Mouse (Mus musculus) gastrocnemius, adult 2 months (tissue): ENCODE data around the gene Tefm. TPM values are rescaled to one million over a fixed set of nuclear protein-coding genes. Genes with fewer than 3 reads are reported as not detected.

Source experiments
- DNase-seq: peaks from one replicate; pipeline ENCODE4 v3.0.0; 2022
- H3K27ac ChIP-seq: fragments of 200-600 bp; 2 replicates; pipeline ENCODE4 v1.8.1; 2022; ENCODE audit warnings: mild to moderate bottlenecking
- H3K4me3 ChIP-seq: fragments of 200-600 bp; 2 replicates; pipeline ENCODE4 v1.8.1; 2022; ENCODE audit warnings: mild to moderate bottlenecking, moderate library complexity
- CTCF ChIP-seq: fragments of 200-600 bp; IDR thresholded peaks from 2 replicates; pipeline ENCODE4 v1.8.1; 2022; ENCODE audit warnings: antibody characterized with exemption, mild to moderate bottlenecking, moderate library complexity
- intact Hi-C: fragments of 180-260 bp; cut with DNase I; formaldehyde crosslinking; loops from one replicate; pipeline ENCODE4 v1.15.1; 2025
- total RNA-seq, 2 experiments: library from RNA; stranded (reverse); gene quantifications; 2 replicates each; pipeline ENCODE4 v1.2.3; 2021

Tefm gene
- total RNA-seq, 2 experiments from 2014 or later: 18.6 to 24.1 TPM

- H3K4me3 ChIP-seq: no peak overlapping the region
- intact Hi-C loops: no loop called here
- no peak for TF ChIP-seq CTCF
- H3K27ac ChIP-seq: peak overlapping the region; percentile 10; the same call in 1 of the 2 replicates
- peak; percentile 44 for DNase-seq
These were observed 29.9 kb upstream of the Tefm start for GRCm38 (mm10) chr11:80171884-80172283.

GRCm38 (mm10) chr11:80170351-80170750 is 28.4 kb upstream of the Tefm start:
- Histone ChIP-seq H3K4me3 (no peak overlapping the region), H3K27ac (peak overlapping the region; percentile 48)
- no peak for TF ChIP-seq CTCF
- intact Hi-C loops: no loop called here
- DNase-seq: no peak

GRCm38 (mm10) chr11:80169629-80170028 is 27.7 kb upstream of the Tefm start:
- H3K27ac ChIP-seq: no peak overlapping the region
- DNase-seq: no peak
- no peak for TF ChIP-seq CTCF
- no peak overlapping the region for H3K4me3 ChIP-seq
- intact Hi-C loops: no loop called here

GRCm38 (mm10) chr11:80168611-80169249 is 26.8 kb upstream of the Tefm start:
- intact Hi-C loops: no loop called here
- H3K27ac ChIP-seq: no peak overlapping the region
- TF ChIP-seq CTCF: no peak
- no peak for DNase-seq
- no peak overlapping the region for H3K4me3 ChIP-seq

GRCm38 (mm10) chr11:80168121-80168520 is 26.1 kb upstream of the Tefm start:
- H3K27ac ChIP-seq: no peak overlapping the region
- TF ChIP-seq CTCF: no peak
- no peak for DNase-seq
- H3K4me3 ChIP-seq: no peak overlapping the region
- intact Hi-C loops: no loop called here

GRCm38 (mm10) chr11:80164224-80164623 is 22.2 kb upstream of the Tefm start:
- Histone ChIP-seq H3K4me3 (no peak overlapping the region), H3K27ac (no peak overlapping the region)
- intact Hi-C loops: no loop called here
- TF ChIP-seq CTCF: no peak
- DNase-seq: no peak

GRCm38 (mm10) chr11:80163362-80164116 is 21.6 kb upstream of the Tefm start:
- intact Hi-C loops: no loop called here
- Histone ChIP-seq H3K4me3 (no peak overlapping the region), H3K27ac (no peak overlapping the region)
- TF ChIP-seq CTCF: no peak
- DNase-seq: no peak

- H3K4me3 ChIP-seq: no peak overlapping the region
- no peak overlapping the region for H3K27ac ChIP-seq
- no peak for TF ChIP-seq CTCF
- intact Hi-C loops: no loop called here
- DNase-seq: no peak
These were observed 19.1 kb upstream of the Tefm start for GRCm38 (mm10) chr11:80161041-80161440.

GRCm38 (mm10) chr11:80159018-80159417 is 17.0 kb upstream of the Tefm start:
- no peak for TF ChIP-seq CTCF
- intact Hi-C loops: no loop called here
- no peak overlapping the region for H3K4me3 ChIP-seq
- no peak for DNase-seq
- no peak overlapping the region for H3K27ac ChIP-seq

- intact Hi-C loops: no loop called here
- DNase-seq: no peak
- Histone ChIP-seq H3K27ac (peak overlapping the region; percentile 40), H3K4me3 (peak overlapping the region; percentile 74)
- no peak for TF ChIP-seq CTCF
These were observed 14.9 kb upstream of the Tefm start for GRCm38 (mm10) chr11:80156841-80157240.

GRCm38 (mm10) chr11:80155961-80156360 is 14.0 kb upstream of the Tefm start:
- intact Hi-C loops: no loop called here

GRCm38 (mm10) chr11:80155541-80155940 is 13.6 kb upstream of the Tefm start:
- TF ChIP-seq CTCF: no peak
- Histone ChIP-seq H3K4me3 (peak overlapping the region; percentile 74), H3K27ac (peak overlapping the region; percentile 64)
- intact Hi-C loops: no loop called here
- no peak for DNase-seq

More at GRCm38 (mm10) chr11:80155961-80156360, 14.0 kb upstream of the Tefm start:
- DNase-seq: no peak
- TF ChIP-seq CTCF: no peak
- H3K4me3 ChIP-seq: peak overlapping the region; percentile 74
- peak overlapping the region; percentile 64 for H3K27ac ChIP-seq

GRCm38 (mm10) chr11:80154501-80154900 is 12.5 kb upstream of the Tefm start:
- peak overlapping the region; percentile 74 for H3K4me3 ChIP-seq
- intact Hi-C loops: no loop called here
- TF ChIP-seq CTCF: no peak

More at GRCm38 (mm10) chr11:80154501-80154900, 12.5 kb upstream of the Tefm start:
- no peak for DNase-seq
- H3K27ac ChIP-seq: peak overlapping the region; percentile 85
